Mouse (Mus musculus): Measurements from ENCODE around the gene Zcchc12. TPM values are rescaled to one million over a fixed set of nuclear protein-coding genes. Genes with fewer than 3 reads are reported as not detected.

Zcchc12 gene
- polyA plus RNA-seq, 1 experiment from 2014 or later: 292 TPM

DNA sequence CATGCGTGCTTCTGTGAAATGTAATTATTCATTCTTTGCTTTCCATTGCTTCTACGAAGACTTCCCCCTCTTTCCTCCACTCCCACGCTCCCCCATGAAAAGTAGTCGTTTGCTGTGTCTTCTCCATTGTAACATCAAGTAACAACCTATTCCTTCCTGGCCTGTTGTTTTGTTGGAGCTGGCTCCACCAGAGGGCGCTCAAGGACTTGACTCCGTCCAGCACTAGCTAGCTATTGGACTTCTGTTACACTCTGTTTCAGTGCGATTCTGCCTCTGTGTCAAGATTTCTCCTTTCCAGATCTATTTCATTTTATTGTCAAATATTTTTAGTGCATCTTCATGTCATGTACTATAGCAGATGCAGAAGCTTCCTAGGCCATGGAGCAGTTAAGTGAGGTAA, 30.1 kb downstream of the Zcchc12 start:
- ATAC-seq (ENCODE audit: low FRiP score): peak; percentile 75
- no peak overlapping the region for H3K27ac ChIP-seq (replicated peaks)
- H3K4me2 ChIP-seq: no peak overlapping the region
- no peak overlapping the region for H3K4me3 ChIP-seq (replicated peaks)
- H3K9ac ChIP-seq (replicated peaks): no peak overlapping the region
- H3K9me3 ChIP-seq (replicated peaks): no peaks in the 10 kb centered on the region
- WGBS: 21% methylated on average over 7 of the region's 7 CpGs
- no peaks in the 10 kb centered on the region for H3K36me3 ChIP-seq
- no peaks in the 10 kb centered on the region for H3K4me1 ChIP-seq
- no peaks in the 10 kb centered on the region for H3K27me3 ChIP-seq (replicated peaks)

GRCm38 (mm10) chrX:36226577-36226976, 30.9 kb downstream of the Zcchc12 start:
- H3K9ac ChIP-seq (replicated peaks): no peak overlapping the region

DNA sequence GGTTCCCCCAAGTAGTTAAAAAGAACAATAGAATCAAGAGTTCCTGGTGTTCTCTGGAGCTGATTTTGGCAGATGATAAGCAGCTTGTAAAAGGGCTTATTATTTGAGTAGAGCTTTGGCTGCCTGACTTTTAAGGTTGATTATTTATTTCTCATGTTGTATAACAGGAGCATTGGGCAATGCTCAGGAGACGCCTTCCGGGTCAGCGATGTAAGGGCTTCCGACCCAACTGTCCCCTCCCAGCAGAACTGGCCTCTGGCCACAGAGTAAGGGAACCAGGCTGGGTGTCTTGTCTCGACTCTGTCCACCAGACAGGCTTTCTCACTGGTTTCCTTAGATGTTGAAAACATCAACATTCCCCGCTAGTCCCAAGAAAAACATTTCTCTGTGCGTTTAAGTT, 33.2 kb downstream of the Zcchc12 start:
- Histone ChIP-seq H3K4me2 (no peak overlapping the region), H3K27me3 (replicated peaks) (no peaks in the 10 kb centered on the region), H3K9ac (replicated peaks) (no peak overlapping the region), H3K9me3 (replicated peaks) (no peaks in the 10 kb centered on the region), H3K27ac (replicated peaks) (no peak overlapping the region), H3K4me3 (replicated peaks) (no peak overlapping the region), H3K36me3 (no peaks in the 10 kb centered on the region), H3K4me1 (no peaks in the 10 kb centered on the region)
- 70% methylated on average over 7 of the region's 7 CpGs for WGBS
- ATAC-seq (ENCODE audit: low FRiP score): no peak

More at GRCm38 (mm10) chrX:36226577-36226976, 30.9 kb downstream of the Zcchc12 start:
- Histone ChIP-seq H3K4me1 (no peaks in the 10 kb centered on the region), H3K9me3 (replicated peaks) (no peaks in the 10 kb centered on the region), H3K36me3 (no peaks in the 10 kb centered on the region), H3K4me3 (replicated peaks) (no peak overlapping the region), H3K27me3 (replicated peaks) (no peaks in the 10 kb centered on the region), H3K4me2 (no peak overlapping the region), H3K27ac (replicated peaks) (no peak overlapping the region)
- 50% methylated on average over 2 of the region's 2 CpGs for WGBS
- no peak for ATAC-seq (ENCODE audit: low FRiP score)

- no peak overlapping the region for H3K4me2 ChIP-seq
- H3K4me1 ChIP-seq: no peaks in the 10 kb centered on the region
- H3K27ac ChIP-seq (replicated peaks): no peak overlapping the region
- H3K9me3 ChIP-seq (replicated peaks): no peaks in the 10 kb centered on the region
- H3K4me3 ChIP-seq (replicated peaks): no peak overlapping the region
- H3K36me3 ChIP-seq: no peaks in the 10 kb centered on the region
- no peak overlapping the region for H3K9ac ChIP-seq (replicated peaks)
- 80% methylated on average over 2 of the region's 2 CpGs for WGBS
- ATAC-seq (ENCODE audit: low FRiP score): no peak
- no peaks in the 10 kb centered on the region for H3K27me3 ChIP-seq (replicated peaks)
These were observed 33.6 kb downstream of the Zcchc12 start for GRCm38 (mm10) chrX:36229273-36229672.

GRCm38 (mm10) chrX:36235652-36236051, 39.9 kb downstream of the Zcchc12 start:
- H3K36me3 ChIP-seq: no peaks in the 10 kb centered on the region
- H3K4me2 ChIP-seq: no peak overlapping the region
- WGBS: 90% methylated on average over 6 of the region's 6 CpGs
- H3K4me3 ChIP-seq (replicated peaks): no peak overlapping the region
- H3K27ac ChIP-seq (replicated peaks): no peak overlapping the region
- H3K9ac ChIP-seq (replicated peaks): no peak overlapping the region
- no peaks in the 10 kb centered on the region for H3K4me1 ChIP-seq
- no peak for ATAC-seq (ENCODE audit: low FRiP score)
- H3K27me3 ChIP-seq (replicated peaks): no peaks in the 10 kb centered on the region
- H3K9me3 ChIP-seq (replicated peaks): no peaks in the 10 kb centered on the region

Other genes with a start within 250 kb of the Zcchc12 start
- 5.0 and 9.0 TPM in 2 replicates for gene Il13ra1, start 83.8 kb upstream of the Zcchc12 start, polyA plus RNA-seq (2015; fragmentation: Nextera tagmentation; extraction: Ambion mirVana)
- gene Lonrf3, start 132.4 kb downstream of the Zcchc12 start, polyA plus RNA-seq (2015; fragmentation: Nextera tagmentation; extraction: Ambion mirVana): 0.23 and 0.29 TPM in 2 replicates
- gene Gm6268, start 205.4 kb downstream of the Zcchc12 start, polyA plus RNA-seq (2015; fragmentation: Nextera tagmentation; extraction: Ambion mirVana): not detected in 2 replicates